Mouse (Mus musculus): ENCODE data around the gene Shkbp1.
A peak's percentile ranks its signal among the peaks of the same experiment; 100 is the strongest.

Gene Shkbp1

GRCm38 (mm10) chr7:27333316-27333941 lies 22.4 kb downstream of the Shkbp1 start:
- DNase-seq (ENCODE audit: low read depth, low spot score), result peak; percentile 46

DNA sequence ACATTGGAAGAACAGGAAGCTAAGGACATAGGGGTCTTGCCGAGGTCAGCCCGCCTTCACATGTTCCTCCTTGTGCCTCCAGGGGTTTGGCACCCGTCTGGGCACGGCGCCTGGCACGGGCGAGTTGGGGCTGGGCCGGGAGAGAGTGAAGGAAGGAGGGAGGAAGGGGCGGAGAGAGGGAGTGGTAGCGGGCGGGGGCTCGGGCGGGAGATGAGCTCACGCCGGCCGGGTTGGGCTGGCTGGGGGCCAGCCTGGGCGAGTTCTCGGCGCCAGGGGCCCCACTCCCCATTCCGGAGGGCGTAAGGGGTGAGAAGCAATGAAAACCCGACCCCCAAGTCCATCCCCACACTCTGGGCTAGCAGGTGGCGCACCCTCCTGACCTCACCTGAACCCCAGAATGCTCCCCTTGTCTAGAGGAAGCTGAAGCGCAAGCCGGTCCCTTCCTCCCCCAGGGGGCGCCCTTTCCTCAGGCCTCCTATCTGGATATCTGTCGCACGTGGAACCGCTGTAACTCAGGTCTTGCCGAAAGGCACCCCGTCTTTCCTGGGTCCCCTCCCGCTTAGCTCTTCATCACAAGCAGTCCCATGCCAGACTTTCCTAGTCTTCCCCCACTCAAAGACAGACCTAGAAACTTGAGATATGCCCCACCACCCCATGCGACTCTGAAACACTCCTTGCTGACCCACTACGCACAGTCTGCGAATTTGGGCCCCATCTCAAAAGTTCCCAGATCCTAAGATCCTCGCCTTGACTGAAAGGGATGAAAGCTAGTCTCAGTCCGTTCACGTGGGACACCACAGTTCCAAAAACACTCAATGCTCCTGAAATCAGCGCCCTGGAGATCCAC lies 23.2 kb downstream of the Shkbp1 start:
- peak; percentile 89 for DNase-seq (ENCODE audit: low read depth, low spot score)

- peak; percentile 44 for DNase-seq (ENCODE audit: low read depth, low spot score)
These were observed 24.0 kb downstream of the Shkbp1 start for GRCm38 (mm10) chr7:27331854-27332253.

DNA sequence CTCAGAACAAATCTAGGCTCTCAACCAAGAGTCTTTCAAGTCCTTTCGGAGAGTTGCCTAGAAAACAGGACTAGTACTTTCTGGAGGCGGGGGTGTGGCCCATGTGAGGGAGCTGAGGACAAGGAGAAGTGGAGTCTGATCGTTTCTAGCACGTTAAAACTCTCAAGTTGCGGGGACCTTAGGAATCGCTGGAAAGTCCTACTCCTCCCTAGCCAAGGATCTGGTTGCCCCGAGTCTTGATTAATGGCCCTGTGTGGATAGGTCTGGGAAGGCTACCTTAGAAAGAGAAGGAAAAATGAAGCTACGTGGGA lies 24.3 kb downstream of the Shkbp1 start:
- DNase-seq (ENCODE audit: low read depth, low spot score), result peak; percentile 78

- peak; percentile 99 for DNase-seq (ENCODE audit: low read depth, low spot score)
These were observed 24.9 kb downstream of the Shkbp1 start for GRCm38 (mm10) chr7:27330709-27331540.

- DNase-seq (ENCODE audit: low read depth, low spot score), result no peak
These were observed 25.8 kb downstream of the Shkbp1 start for GRCm38 (mm10) chr7:27329981-27330380.

DNA sequence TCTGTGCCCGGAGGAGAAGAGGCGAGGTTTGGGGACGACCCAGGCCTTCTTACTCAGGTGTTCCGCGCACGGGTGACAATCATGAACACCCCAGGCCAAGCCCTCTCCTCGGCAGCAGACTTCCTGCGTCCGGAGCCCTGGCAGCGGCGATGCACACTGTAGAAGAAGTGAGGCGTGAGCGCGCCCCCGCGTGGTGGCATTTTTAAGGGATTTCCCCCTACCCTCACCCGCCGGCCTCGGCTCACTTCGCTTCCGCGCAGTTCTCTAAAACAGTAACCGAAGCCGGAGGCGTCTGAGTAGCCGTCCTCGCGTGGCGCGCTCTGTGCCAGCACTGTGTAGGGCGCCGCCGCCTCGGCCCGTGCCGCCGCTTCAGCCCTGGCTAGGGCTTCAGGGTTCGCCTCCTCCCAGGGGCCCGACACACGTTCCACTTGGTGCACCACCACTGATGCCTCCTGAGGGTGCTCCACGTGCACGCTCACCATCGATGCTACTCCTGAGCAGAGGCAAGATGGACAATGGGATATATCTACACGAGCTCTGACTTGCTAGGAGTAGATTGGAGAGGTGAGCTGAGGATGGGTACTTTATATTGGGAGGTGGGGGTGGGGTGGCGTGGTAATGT lies 26.4 kb downstream of the Shkbp1 start:
- DNase-seq (ENCODE audit: low read depth, low spot score), result peak; percentile 93

GRCm38 (mm10) chr7:27328648-27329047 lies 27.2 kb downstream of the Shkbp1 start:
- peak; percentile 50 for DNase-seq (ENCODE audit: low read depth, low spot score)

DNA sequence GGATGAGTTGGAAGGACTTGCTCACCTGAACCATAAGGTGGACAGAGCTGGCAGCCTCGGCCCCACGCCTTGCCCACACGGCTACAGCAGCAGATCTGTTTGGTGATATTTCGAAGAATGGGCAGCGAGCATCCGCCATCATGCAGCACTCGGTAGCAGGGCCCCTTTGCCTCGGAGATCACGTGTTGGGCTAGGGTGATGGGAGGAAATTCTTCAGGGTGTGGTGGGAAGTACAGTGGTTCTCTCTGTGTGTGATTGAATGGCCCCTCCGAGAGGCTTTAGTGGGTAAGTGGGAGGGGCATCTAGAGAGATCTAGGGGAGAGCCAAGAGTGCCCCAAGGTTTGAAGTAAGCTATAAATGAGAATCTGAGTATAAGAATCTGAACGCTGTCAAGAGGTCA lies 27.7 kb downstream of the Shkbp1 start:
- peak; percentile 66 for DNase-seq (ENCODE audit: low read depth, low spot score)

GRCm38 (mm10) chr7:27327500-27327899 lies 28.3 kb downstream of the Shkbp1 start:
- DNase-seq (ENCODE audit: low read depth, low spot score), result no peak

DNA sequence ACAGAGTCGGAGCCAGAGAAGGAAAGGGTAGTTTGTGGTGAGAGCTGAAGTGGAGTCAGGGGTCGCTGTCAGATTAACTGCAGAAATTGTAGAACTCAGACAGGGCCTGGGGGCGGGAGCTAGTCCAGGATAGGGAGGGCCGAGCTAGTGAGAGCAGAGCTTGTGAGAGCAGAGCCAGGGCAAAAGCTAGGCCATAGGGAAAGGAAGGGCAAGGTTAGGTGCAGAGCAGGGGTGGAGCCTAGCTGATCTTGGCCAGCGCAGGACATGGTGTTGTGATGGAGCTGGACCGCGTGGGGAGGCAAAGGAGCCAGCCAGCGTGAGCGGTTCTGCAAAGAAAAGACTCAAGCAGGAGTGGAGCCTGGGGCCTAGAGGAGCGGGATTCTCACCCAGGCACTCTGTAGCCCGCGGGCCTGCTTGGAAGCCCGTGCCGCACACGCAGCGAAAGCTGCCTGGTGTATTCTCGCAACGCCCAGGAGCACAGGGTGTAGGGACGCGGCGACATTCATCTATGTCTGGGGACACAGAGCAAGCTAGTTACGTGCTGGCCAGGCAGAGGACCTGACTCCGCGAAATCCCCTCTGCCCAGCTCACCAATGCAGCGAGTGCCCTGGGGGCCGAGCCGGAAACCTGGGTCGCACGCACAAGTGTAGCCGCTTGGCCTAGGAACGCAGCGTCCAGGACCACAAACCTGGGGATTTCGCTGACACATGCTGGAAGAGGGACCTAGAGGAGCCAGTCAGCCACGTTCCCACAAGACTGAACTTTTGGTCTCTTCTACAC lies 29.5 kb downstream of the Shkbp1 start:
- DNase-seq (ENCODE audit: low read depth, low spot score), result peak; percentile 89

DNA sequence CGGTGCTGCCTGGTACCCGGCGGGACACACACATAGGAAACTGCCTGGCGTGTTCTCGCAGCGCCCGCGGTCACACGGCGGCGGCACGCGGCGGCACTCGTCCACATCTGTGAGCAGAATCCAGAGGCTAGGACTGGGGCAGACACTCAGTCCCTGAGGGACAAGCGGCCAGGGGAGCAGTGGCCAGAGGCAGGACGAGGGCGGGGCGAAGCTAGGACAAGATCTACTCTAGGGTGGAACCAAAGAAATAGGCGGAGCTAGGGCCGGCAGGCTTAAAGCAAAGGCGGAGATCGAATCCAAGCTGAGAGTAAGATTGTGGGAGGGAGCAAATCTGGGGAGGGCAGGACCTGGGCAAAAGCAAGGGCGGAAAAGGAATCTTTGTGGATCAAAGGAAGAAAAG lies 30.1 kb downstream of the Shkbp1 start:
- DNase-seq (ENCODE audit: low read depth, low spot score), result peak; percentile 91

DNA sequence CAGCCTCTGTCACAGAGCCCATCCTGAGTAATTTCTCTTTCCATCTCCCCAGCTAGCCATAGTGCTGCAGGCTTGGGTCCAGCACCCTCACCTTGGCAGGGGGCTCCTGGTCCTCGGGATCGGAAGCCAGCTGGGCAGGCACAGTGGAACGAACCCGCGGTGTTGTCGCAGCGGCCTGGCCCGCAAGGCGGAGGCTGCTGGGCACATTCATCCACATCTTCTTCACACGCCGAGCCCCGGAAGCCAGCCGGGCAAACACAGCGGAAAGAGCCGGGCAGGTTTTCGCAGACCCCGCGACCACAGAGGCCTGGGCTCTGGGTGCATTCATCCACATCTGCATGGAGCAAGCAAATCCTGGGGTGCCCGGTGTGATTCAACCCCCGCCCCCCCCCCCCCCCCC lies 30.9 kb downstream of the Shkbp1 start:
- no peak for DNase-seq (ENCODE audit: low read depth, low spot score)

- DNase-seq (ENCODE audit: low read depth, low spot score), result no peak
These were observed 31.7 kb downstream of the Shkbp1 start for GRCm38 (mm10) chr7:27324161-27324560.

DNA sequence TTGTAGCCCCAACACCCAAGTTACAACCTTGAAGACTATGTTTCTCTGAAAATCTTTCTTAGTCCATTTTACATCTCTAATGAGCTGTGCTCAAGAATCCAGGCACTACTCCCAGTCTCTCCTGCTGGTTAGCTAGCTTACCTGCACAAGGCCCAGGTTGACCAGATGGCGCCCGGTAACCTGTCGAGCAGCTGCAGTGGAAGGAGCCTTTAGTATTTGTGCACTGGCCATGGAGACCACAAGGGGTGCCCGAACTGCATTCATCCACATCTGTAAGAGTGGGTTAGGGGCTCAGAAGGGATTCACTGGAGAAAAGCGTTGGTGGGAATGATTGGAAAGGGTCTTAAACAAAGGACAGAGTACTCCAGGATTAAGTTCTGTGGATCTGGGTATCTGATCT lies 32.8 kb downstream of the Shkbp1 start:
- DNase-seq (ENCODE audit: low read depth, low spot score), result no peak

DNA sequence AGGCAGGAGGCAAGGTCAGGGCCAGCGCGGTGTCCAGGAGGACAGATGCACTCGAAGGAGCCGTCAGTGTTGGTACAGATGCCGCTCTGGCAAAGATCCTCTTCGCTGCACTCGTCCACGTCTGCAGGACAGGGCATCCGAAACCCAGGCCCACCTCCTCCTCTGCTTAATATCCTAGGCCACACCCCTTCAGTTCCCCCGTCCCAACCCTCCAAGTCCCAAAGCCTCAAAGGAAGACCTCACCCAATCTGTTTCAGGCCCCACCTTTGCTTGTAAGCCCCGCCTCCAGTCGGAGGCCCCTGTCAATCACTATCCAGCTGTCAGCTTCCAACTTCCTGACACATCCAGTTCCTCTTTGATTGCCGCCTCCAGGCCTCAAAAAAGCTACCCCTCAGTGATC lies 33.5 kb downstream of the Shkbp1 start:
- peak; percentile 92 for DNase-seq (ENCODE audit: low read depth, low spot score)

DNA sequence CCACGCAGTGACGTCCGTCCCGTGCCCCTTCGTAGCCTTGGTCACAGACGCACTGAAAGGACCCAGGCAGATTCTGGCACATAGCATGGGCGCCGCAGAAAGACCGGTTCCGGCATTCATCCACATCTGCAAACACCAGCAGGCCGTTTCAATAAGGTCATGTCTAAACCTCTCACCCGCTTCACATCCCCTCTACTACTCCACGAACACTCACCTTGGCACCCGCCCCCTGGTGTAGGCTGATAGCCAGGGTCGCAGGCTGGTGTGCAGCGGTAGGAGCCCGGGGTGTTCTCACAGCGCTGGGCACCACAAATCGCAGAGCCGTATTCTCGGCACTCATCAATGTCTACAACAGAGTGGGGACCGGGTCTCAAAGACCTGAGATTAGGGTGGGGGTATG lies 36.4 kb downstream of the Shkbp1 start:
- DNase-seq (ENCODE audit: low read depth, low spot score), result no peak

DNA sequence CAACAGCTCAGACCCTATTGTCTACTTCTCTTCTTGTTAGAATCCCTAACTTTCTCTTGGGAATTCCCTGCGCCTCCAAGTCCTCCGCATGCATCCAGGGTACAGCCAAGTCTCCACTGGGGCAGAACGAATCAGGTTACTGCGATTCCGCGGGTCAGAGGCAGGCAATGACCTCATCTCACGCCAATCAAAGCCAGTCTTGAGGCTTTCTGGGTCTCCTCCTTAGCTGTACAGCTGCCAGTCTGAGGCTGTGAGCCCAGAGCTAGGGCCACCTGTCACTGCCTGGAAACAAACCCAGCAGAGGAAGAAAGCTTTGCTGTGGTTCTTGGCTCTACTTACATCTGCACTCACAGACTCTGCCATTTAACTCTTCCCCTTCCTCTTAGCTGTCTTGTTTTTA lies 39.9 kb downstream of the Shkbp1 start:
- no peak for DNase-seq (ENCODE audit: low read depth, low spot score)

GRCm38 (mm10) chr7:27314393-27314792 lies 41.4 kb downstream of the Shkbp1 start:
- DNase-seq (ENCODE audit: low read depth, low spot score), result peak; percentile 61

- no peak for DNase-seq (ENCODE audit: low read depth, low spot score)
These were observed 44.1 kb downstream of the Shkbp1 start for GRCm38 (mm10) chr7:27311651-27312284.
